Mouse (Mus musculus): ENCODE results near the gene Bloc1s5. TPM values are rescaled to one million over a fixed set of nuclear protein-coding genes. Genes with fewer than 3 reads are reported as not detected.
"Not testable (repeated sequence)": the region's sequence is repeated elsewhere in the genome, so short reads cannot be mapped to it uniquely, and the experiment has no call there.

The Bloc1s5 gene
- 13.8 and 24.4 TPM in 2 replicates for total RNA-seq (2021)
- long read RNA-seq, full-length matches to known transcripts: 24 of 28 reads
- long read RNA-seq, partial matches to known transcripts: 2 of 28 reads
- long read RNA-seq, other reads (novel, unspliced or antisense): 2 of 28 reads

GRCm38 (mm10) chr13:38634800-38635269, at the start of gene Bloc1s5:
TSS of gene Bloc1s5 (minus strand) at chr13:38635109.
- peak; percentile 96 for DNase-seq

GRCm38 (mm10) chr13:38672336-38672735, 37.4 kb upstream of the Bloc1s5 start:
- no peak for DNase-seq

- DNase-seq: not testable (repeated sequence)
These were observed 36.5 kb upstream of the Bloc1s5 start for GRCm38 (mm10) chr13:38671451-38671850.

- DNase-seq: no peak
These were observed 35.1 kb upstream of the Bloc1s5 start for GRCm38 (mm10) chr13:38670051-38670450.

- peak; percentile 54 for DNase-seq
These were observed 33.6 kb upstream of the Bloc1s5 start for GRCm38 (mm10) chr13:38668514-38668913.

GRCm38 (mm10) chr13:38664753-38665152, 29.8 kb upstream of the Bloc1s5 start:
- no peak for DNase-seq

- no peak for DNase-seq
These were observed 24.7 kb upstream of the Bloc1s5 start for GRCm38 (mm10) chr13:38659524-38660136.

- peak; percentile 95 for DNase-seq
These were observed 23.8 kb upstream of the Bloc1s5 start, which contains the start of gene Eef1e1 for GRCm38 (mm10) chr13:38658528-38659280. TSS of gene Eef1e1 (minus strand) at chr13:38659058.

- DNase-seq: no peak
These were observed 23.0 kb upstream of the Bloc1s5 start for GRCm38 (mm10) chr13:38657865-38658264.

- DNase-seq: no peak
These were observed 15.4 kb upstream of the Bloc1s5 start for GRCm38 (mm10) chr13:38650292-38650691.

- no peak for DNase-seq
These were observed 14.2 kb upstream of the Bloc1s5 start for GRCm38 (mm10) chr13:38649069-38649468.

GRCm38 (mm10) chr13:38641414-38641813, 6.5 kb upstream of the Bloc1s5 start:
- no peak for DNase-seq

- DNase-seq: no peak
These were observed 6.1 kb upstream of the Bloc1s5 start for GRCm38 (mm10) chr13:38640961-38641360.

GRCm38 (mm10) chr13:38638694-38639093, 3.8 kb upstream of the Bloc1s5 start:
- no peak for DNase-seq

- no peak for DNase-seq
These were observed 581 bp downstream of the Bloc1s5 start for GRCm38 (mm10) chr13:38634256-38634799.

- DNase-seq: no peak
These were observed 1.5 kb downstream of the Bloc1s5 start for GRCm38 (mm10) chr13:38633287-38634000.

- DNase-seq: no peak
These were observed 2.4 kb downstream of the Bloc1s5 start for GRCm38 (mm10) chr13:38632556-38632955.

GRCm38 (mm10) chr13:38626229-38626525, 8.7 kb downstream of the Bloc1s5 start:
- no peak for DNase-seq

GRCm38 (mm10) chr13:38625492-38626228, 9.2 kb downstream of the Bloc1s5 start:
- peak; percentile 49 for DNase-seq

- no peak for DNase-seq
These were observed 10.5 kb downstream of the Bloc1s5 start for GRCm38 (mm10) chr13:38624292-38624902.

- DNase-seq: peak; percentile 40
These were observed 11.6 kb downstream of the Bloc1s5 start for GRCm38 (mm10) chr13:38623296-38623695.

Data from adrenal gland, postnatal 25 days (tissue).